Mouse (Mus musculus): Measurements from ENCODE around the gene Plcz1.

GRCm38 (mm10) chr6:140080933-140081332 is 39.7 kb upstream of the Plcz1 start:
- TF ChIP-seq TCF12 (IDR thresholded peaks at IDR 0.05; ENCODE audit: low read depth, low read length) (no peak), POLR2A (IDR thresholded peaks at IDR 0.05; ENCODE audit: control insufficient read depth in 1 of 2, insufficient read depth in 1 of 2, low read depth in 1 of 2, low read length in 2 of 2, poor library complexity in 1 of 2) (no peak), CTCF (IDR thresholded peaks at IDR 0.05 in 2 of 3, conservative IDR thresholded peaks at IDR 0.05 in 1 of 3; ENCODE audit: control insufficient read depth in 1 of 3, insufficient read depth in 1 of 3, low read depth in 2 of 3, low read length in 3 of 3, poor library complexity in 1 of 3, severe bottlenecking in 1 of 3) (no peak)
